Mouse (Mus musculus): Measurements from ENCODE around the gene Pde4dip. TPM values are rescaled to one million over a fixed set of nuclear protein-coding genes. Genes with fewer than 3 reads are reported as not detected.

Pde4dip gene
- polyA plus RNA-seq, 1 experiment from 2014 or later = 22.4 TPM

- 4% methylated on average over 47 of the region's 47 CpGs for WGBS
- DNase-seq (ENCODE audit: low spot score) = peak; percentile 95
- no peaks in the 10 kb centered on the region for H3K36me3 ChIP-seq
Measured at GRCm38 (mm10) chr3:97767771-97768762, 120.4 kb downstream of the Pde4dip start.

DNA sequence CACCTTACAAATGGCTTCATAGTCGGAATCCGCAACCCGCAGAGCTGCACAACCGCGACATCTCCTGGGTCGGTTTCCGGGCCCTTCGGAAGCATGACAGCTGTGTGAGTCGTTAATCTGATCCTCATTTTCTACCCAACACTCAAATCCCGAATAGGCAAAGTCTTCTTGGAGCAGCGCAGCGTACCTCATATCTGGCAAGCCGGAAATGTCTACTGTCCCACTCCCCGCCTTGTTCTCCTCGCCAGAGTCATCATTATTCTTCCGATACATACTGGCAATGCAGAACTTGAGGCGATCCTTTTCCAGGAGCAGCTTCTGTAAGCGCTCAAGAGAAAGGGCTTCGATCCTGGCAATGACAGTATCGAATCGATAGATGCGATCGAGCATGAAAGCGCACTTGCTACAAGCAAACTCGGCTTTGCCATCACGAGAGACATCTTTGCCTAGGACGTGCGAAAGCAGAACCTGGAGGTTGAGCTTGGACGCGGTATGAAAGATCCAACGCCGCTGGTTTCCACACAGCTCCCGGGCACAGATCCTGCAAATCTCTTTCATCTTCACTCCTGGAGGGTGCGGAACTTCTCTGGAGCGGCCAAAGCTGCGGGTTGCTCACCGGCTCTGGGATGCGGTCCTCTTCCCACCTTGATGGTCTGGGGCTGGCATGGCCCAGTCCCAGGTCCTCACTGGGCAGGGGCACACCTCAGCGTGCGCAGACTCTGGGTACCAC, 121.3 kb downstream of the Pde4dip start:
- Histone ChIP-seq H3K4me1 (replicated peaks) (peaks cover 37% of the 10 kb centered on the region), H3K4me3 (peak overlapping the region; percentile 65), H3K36me3 (no peaks in the 10 kb centered on the region), H3K27me3 (ENCODE audit: insufficient read depth, poor library complexity, severe bottlenecking) (no peaks in the 10 kb centered on the region), H3K27ac (peak overlapping the region; percentile 89), H3K9me3 (no peaks in the 10 kb centered on the region)
- 5% methylated on average over 40 of the region's 40 CpGs for WGBS
- no peak for DNase-seq (ENCODE audit: low spot score)

More at GRCm38 (mm10) chr3:97767771-97768762, 120.4 kb downstream of the Pde4dip start:
- no peaks in the 10 kb centered on the region for H3K9me3 ChIP-seq
- H3K27me3 ChIP-seq (ENCODE audit: insufficient read depth, poor library complexity, severe bottlenecking) = no peaks in the 10 kb centered on the region
- H3K4me3 ChIP-seq = peak overlapping the region; percentile 65
- H3K4me1 ChIP-seq (replicated peaks) = peaks cover 37% of the 10 kb centered on the region
- H3K27ac ChIP-seq = peak overlapping the region; percentile 89

GRCm38 (mm10) chr3:97766459-97766858, 122.0 kb downstream of the Pde4dip start:
- peak overlapping the region; percentile 65 for H3K4me3 ChIP-seq
- no peaks in the 10 kb centered on the region for H3K27me3 ChIP-seq (ENCODE audit: insufficient read depth, poor library complexity, severe bottlenecking)
- 64% methylated on average over 9 of the region's 9 CpGs for WGBS
- no peaks in the 10 kb centered on the region for H3K9me3 ChIP-seq
- peak overlapping the region; percentile 62; the same call in 1 of the 2 replicates for H3K27ac ChIP-seq
- peak; percentile 4 for DNase-seq (ENCODE audit: low spot score)
- H3K36me3 ChIP-seq = no peaks in the 10 kb centered on the region
- peaks cover 37% of the 10 kb centered on the region for H3K4me1 ChIP-seq (replicated peaks)

DNA sequence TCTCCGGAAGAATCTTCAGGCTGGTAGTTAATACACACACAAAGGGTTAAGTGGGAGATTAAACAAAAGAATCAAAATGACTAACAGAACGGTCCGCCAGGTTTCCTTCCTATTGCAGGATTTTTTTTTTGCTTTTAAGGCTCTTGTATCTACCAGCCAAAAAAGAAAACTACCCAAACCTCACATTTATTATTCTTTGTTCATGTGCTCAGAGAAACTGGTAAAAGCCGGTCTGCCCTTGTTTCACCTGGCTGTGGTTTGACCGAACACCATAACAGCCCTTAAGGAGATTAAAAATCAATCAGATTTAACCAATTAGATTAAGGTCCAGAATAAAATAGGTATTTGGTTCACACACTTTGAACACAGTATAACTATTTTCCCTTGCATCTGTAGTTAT, 124.4 kb downstream of the Pde4dip start:
- 89% methylated on average over 5 of the region's 5 CpGs for WGBS
- no peaks in the 10 kb centered on the region for H3K27me3 ChIP-seq (ENCODE audit: insufficient read depth, poor library complexity, severe bottlenecking)
- no peaks in the 10 kb centered on the region for H3K9me3 ChIP-seq
- no peak overlapping the region for H3K27ac ChIP-seq
- H3K4me1 ChIP-seq (replicated peaks) = peaks cover 37% of the 10 kb centered on the region
- no peaks in the 10 kb centered on the region for H3K36me3 ChIP-seq
- no peak overlapping the region for H3K4me3 ChIP-seq
- no peak for DNase-seq (ENCODE audit: low spot score)

GRCm38 (mm10) chr3:97761951-97762350, 126.6 kb downstream of the Pde4dip start:
- H3K4me1 ChIP-seq (replicated peaks) = peaks cover 29% of the 10 kb centered on the region
- no peak overlapping the region for H3K4me3 ChIP-seq
- H3K27ac ChIP-seq = no peak overlapping the region
- no peaks in the 10 kb centered on the region for H3K9me3 ChIP-seq
- 91% methylated on average over 6 of the region's 6 CpGs for WGBS
- H3K27me3 ChIP-seq (ENCODE audit: insufficient read depth, poor library complexity, severe bottlenecking) = no peaks in the 10 kb centered on the region
- peaks cover 21% of the 10 kb centered on the region for H3K36me3 ChIP-seq
- DNase-seq (ENCODE audit: low spot score) = no peak

GRCm38 (mm10) chr3:97761168-97761567, 127.3 kb downstream of the Pde4dip start:
- Histone ChIP-seq H3K27ac (no peak overlapping the region), H3K4me1 (replicated peaks) (peaks cover 22% of the 10 kb centered on the region), H3K27me3 (ENCODE audit: insufficient read depth, poor library complexity, severe bottlenecking) (no peaks in the 10 kb centered on the region), H3K4me3 (no peak overlapping the region), H3K9me3 (no peaks in the 10 kb centered on the region), H3K36me3 (peaks cover 28% of the 10 kb centered on the region)
- WGBS = 91% methylated on average over 5 of the region's 5 CpGs
- no peak for DNase-seq (ENCODE audit: low spot score)

DNA sequence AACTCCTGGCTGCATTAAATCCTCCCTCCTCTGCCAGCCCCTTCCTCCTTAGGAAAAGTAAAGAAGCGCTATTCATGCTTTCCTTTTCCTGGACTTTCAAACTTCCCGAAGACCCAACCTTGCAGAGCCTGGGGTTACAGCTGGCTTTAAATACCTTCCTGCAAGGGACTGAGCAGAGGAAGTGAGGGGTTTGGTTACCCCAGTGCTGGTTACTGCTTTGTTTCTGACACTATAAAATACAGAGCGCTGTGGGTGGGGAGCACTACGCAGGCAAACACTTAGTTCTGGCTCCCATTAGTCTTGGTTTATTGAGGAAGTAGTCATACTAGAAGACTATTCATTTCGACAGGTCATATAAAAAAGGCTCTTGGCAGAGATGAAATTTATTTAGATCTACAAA, 128.7 kb downstream of the Pde4dip start:
- DNase-seq (ENCODE audit: low spot score) = no peak
- Histone ChIP-seq H3K27ac (no peak overlapping the region), H3K4me3 (no peak overlapping the region), H3K36me3 (peaks cover 39% of the 10 kb centered on the region), H3K4me1 (replicated peaks) (peaks cover 13% of the 10 kb centered on the region), H3K9me3 (no peaks in the 10 kb centered on the region), H3K27me3 (ENCODE audit: insufficient read depth, poor library complexity, severe bottlenecking) (no peaks in the 10 kb centered on the region)
- WGBS = 87% methylated on average over 5 of the region's 5 CpGs

DNA sequence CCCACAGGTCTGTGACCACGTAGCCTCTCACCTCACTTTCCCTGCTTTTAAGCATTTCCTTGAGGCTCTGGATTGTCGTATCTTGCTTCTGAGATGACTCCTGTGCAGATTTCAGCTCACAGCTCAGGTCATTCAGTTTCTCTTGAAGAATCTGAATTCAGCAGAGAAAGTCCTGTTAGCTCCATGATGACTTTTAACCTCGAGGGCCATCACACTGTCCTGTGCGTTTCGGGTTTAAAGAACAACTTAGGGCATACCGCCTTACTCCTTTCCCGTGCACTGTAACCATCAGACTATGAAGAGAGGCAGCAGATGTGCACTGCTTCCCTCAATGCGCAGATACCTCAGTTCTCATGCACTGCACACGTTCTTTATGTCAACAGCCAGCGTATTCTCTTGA, 131.0 kb downstream of the Pde4dip start:
- no peak overlapping the region for H3K4me3 ChIP-seq
- no peak overlapping the region for H3K27ac ChIP-seq
- WGBS = 93% methylated on average over 10 of the region's 10 CpGs
- no peaks in the 10 kb centered on the region for H3K4me1 ChIP-seq (replicated peaks)
- no peak for DNase-seq (ENCODE audit: low spot score)
- peaks cover 63% of the 10 kb centered on the region for H3K36me3 ChIP-seq
- H3K9me3 ChIP-seq = no peaks in the 10 kb centered on the region
- no peaks in the 10 kb centered on the region for H3K27me3 ChIP-seq (ENCODE audit: insufficient read depth, poor library complexity, severe bottlenecking)

- peaks cover 73% of the 10 kb centered on the region for H3K36me3 ChIP-seq
- H3K9me3 ChIP-seq = no peaks in the 10 kb centered on the region
- no peak overlapping the region for H3K4me3 ChIP-seq
- no peak for DNase-seq (ENCODE audit: low spot score)
- no peak overlapping the region for H3K27ac ChIP-seq
- WGBS = 90% methylated on average over 20 of the region's 20 CpGs
- H3K27me3 ChIP-seq (ENCODE audit: insufficient read depth, poor library complexity, severe bottlenecking) = no peaks in the 10 kb centered on the region
- H3K4me1 ChIP-seq (replicated peaks) = no peaks in the 10 kb centered on the region
Measured at GRCm38 (mm10) chr3:97756283-97757074, 132.0 kb downstream of the Pde4dip start.

- H3K27me3 ChIP-seq (ENCODE audit: insufficient read depth, poor library complexity, severe bottlenecking) = no peaks in the 10 kb centered on the region
- H3K9me3 ChIP-seq = no peaks in the 10 kb centered on the region
- 94% methylated on average over 14 of the region's 14 CpGs for WGBS
- H3K27ac ChIP-seq = no peak overlapping the region
- DNase-seq (ENCODE audit: low spot score) = no peak
- H3K4me1 ChIP-seq (replicated peaks) = no peaks in the 10 kb centered on the region
- H3K4me3 ChIP-seq = no peak overlapping the region
- H3K36me3 ChIP-seq = peaks cover 83% of the 10 kb centered on the region
Measured at GRCm38 (mm10) chr3:97755411-97755810, 133.1 kb downstream of the Pde4dip start.

DNA sequence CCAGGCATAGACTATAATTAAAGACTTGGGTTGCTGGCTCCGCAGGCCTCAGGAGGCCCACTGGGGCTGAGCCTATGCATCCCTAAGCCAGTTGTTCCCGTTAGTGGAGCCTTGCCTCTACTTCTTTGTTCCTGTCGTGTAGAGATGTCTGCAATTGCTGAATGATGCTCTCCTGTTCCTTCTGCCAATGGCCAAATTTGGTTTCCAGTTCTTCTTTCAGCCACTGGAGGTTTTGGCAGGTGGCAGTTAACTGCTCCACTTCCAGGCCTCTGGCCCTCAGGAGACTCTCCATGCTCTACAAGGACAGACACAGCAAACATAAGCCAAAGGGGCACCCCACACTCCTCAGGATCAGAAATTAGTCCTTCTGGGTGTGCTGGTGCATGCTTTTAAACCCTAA, 135.6 kb downstream of the Pde4dip start:
- Histone ChIP-seq H3K4me3 (no peak overlapping the region), H3K9me3 (no peaks in the 10 kb centered on the region), H3K27me3 (ENCODE audit: insufficient read depth, poor library complexity, severe bottlenecking) (no peaks in the 10 kb centered on the region), H3K36me3 (peaks cover 97% of the 10 kb centered on the region), H3K27ac (no peak overlapping the region), H3K4me1 (replicated peaks) (no peaks in the 10 kb centered on the region)
- 85% methylated on average over 3 of the region's 3 CpGs for WGBS
- DNase-seq (ENCODE audit: low spot score) = no peak

GRCm38 (mm10) chr3:97751566-97751965, 136.9 kb downstream of the Pde4dip start:
- DNase-seq (ENCODE audit: low spot score) = no peak
- peaks cover 96% of the 10 kb centered on the region for H3K36me3 ChIP-seq

More at GRCm38 (mm10) chr3:97751566-97751965, 136.9 kb downstream of the Pde4dip start:
- H3K4me3 ChIP-seq = no peak overlapping the region
- H3K4me1 ChIP-seq (replicated peaks) = no peaks in the 10 kb centered on the region
- H3K9me3 ChIP-seq = no peaks in the 10 kb centered on the region
- WGBS = 95% methylated on average over 21 of the region's 21 CpGs
- H3K27ac ChIP-seq = no peak overlapping the region
- H3K27me3 ChIP-seq (ENCODE audit: insufficient read depth, poor library complexity, severe bottlenecking) = no peaks in the 10 kb centered on the region
